Mouse (Mus musculus) A20 (cell line): ENCODE results near the gene Natd1.

ENCODE experiments used
- DNase-seq: peaks from one replicate; pipeline ENCODE4 v3.0.0-alpha.2; 2011; ENCODE audit warnings: low read depth, low spot score

Gene Natd1

DNA sequence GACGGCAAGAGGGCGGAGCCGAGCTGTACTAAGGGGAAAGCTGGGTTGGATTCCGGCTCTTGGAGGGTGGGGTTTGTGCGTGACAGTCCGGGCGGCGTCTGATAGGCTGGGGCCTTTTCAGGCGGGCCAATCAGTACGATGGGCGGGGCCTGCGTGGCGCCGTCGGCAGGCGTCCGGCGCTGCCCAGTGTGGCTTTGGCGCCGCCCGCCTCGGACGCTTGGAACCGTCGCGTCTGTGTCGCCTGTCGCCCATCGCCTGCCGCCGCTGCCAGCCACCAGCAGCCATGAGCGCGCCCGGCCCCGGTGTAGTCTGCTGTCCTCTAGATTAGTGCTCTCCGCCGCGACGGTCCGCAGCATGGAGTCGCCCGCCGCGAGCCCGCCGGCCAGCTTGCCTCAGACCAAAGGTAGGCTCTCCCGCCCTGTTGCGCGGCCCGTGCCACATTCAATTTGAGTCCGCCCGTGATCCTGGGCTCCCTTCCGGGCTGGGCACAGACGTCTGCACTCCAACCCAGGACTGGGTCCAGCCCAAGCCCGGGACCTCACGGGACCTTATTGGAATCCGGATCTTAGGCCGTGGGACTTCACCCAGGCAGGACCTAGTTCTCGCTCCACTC is 17.4 kb upstream of the Natd1 start, which contains the start of gene Map2k3:
TSS of gene Map2k3 (plus strand) at position 165 of the 613 bp plus-strand sequence.
- peak; percentile 96 for DNase-seq

DNA sequence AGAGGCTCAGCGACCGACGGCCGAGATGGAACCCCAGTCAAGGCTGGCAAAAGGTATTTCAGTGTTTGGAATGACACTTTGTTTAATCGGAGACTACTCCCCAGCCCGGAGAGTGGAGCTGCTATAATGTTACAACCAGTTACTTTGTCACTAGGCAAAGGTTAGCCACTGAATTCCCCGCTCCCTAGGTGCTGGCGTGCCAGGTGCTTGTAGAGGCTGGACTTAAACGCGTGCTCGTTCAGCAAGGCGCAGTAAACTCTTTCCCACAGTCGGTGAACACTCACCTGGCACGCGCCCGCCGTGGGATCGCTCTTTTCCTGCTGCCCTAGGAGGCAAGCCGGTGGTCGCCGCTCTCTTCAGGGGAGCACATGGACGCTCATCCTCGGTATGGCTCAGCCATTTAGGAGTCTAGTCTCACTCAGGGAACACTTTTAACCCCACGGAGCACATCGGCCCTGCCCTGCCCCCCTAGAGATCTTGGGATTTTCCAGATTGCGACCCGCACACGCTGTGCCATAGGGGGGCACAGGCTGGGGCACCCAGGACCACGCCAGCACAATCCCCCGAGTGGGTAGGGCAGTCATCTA is 16.8 kb upstream of the Natd1 start:
- DNase-seq: no peak

DNA sequence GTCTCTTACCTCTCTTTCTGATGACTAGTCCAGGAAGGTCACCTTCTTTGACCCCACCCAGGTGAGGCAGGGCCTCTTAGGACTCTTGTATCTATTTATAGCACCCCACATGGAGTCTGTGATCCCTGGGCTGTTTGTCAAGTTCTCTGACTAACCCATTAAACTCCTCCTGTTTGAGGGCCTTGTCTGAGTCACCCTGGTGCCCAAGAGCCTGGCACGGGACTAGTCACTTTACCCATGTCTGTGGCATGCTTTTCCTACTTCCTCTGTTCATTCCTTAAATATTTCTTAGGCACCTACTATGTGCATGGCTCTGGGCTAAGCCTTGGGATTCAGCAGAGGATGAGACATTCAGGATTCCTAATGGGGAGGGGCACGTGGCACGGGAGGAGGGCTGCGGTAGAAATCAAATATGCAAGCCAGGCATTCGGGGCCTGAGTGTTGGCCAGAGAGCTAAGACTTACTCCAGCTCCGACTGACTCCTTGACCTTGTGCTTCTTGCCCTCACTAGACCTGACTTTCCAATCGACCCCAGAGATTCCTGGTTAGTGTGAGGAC is 16.3 kb upstream of the Natd1 start:
- no peak for DNase-seq

DNA sequence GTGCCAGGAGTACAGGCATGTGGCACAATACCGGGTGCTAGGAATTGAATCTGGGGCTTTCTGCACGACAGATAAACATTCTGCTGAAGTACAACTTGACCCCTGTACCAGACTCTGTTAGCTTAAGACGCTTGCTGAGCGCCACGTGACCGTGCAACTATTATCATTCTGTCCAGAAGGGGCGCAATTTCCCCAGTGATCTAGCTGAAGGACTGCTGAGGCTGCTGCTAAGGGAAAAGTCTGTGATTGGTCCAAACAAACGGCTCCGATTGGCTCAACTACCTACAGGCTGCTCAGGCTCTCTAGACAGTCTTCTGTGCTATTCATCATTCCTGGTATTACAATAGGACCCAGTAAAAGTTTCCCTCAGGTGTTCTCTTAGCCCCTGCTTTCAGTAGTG is 12.7 kb upstream of the Natd1 start:
- DNase-seq: peak; percentile 91

DNA sequence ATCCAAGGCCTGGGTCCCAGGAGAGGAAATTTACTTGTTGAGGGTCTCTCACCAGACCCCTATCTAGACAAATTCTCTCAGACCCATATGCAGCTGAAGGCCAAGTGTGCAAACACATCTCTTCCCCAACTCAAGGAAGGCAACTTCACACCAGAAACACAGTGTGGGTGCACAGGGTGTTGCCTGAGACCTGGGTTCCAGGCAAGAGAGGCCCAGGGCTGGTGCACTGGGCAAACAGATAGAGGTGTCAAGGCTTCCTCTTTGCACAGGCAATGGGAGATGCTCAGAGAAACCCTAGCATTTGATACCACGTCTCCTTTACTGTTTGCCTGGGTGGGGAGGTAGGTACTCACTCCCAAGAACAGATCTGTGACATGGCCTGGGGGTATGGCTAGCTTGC is 10.4 kb upstream of the Natd1 start:
- no peak for DNase-seq

DNA sequence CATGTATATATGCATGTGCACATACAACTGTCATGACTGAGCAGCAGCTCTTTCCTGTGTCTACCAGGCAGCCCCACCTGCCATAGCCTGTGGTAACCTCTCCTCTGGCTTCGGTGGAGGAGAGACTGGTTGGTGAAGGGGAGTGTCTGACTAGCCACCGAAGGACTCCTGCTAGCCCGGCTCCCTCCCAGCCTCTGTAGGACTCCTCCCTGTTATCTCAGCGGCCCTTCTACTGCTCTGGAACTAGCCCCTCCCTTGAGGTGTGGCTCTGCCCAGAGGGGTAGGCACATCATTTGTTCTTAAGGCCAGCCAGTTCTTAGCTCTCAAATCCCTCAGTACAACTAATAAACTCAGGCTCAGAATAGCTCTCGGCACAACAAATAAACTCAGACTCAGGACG is 9.9 kb upstream of the Natd1 start:
- no peak for DNase-seq

DNA sequence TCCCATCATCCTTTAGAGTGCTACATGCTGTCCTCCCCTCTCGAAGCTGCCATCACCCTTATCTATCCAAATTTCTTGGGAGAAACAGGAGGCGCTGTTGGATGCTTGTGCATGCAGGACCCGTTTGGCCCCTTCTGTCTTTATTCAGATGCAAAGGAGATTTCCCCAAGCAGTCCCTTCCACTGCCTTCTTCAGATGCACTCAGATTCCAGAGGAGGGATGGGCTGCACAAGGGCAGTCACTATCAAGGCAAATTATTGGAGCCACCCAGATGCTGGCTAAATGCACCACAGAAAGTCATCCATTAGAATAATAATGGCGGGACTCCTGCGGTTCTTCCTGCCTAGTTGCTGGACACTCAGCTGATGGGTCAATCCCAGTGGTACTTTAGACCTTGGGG is 8.4 kb upstream of the Natd1 start:
- DNase-seq: no peak

DNA sequence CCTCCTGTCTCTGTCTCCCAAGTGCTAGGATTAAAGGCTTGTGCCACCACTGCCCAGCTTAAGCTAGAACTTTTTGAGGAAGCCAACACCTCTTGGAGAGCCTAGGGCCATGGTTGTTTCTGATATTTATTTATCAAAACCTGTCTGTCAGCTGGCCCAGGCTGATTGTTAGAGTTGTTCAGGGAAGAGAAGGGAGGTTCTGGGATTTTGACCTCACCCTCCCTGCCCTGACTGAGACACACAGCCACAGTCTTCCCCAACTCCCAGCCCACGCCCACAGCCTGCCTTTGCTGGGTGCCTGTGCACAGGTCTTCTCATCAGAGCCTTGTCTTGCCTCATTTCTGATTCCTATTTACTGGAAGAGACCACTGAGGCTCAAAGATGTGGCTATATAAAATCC is 7.6 kb upstream of the Natd1 start:
- no peak for DNase-seq

DNA sequence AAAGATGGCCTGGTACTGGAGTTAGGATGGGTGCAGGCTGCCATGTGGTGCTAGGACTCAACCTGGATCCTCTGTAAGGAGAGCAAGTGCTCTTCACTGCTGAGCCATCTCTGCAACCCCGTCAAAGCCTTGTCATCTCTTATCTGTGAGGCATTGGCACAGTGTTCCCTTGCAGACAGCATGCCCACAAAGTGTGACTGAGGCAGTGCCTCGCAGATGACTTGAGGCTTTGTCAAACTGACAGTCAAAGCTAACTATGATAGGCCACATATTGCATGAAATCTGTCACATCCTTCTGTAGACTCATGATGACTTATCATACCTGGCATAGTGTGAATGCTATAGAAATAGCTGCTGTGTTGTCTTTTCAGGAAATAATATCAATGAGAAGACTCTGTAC is 5.5 kb upstream of the Natd1 start:
- no peak for DNase-seq

DNA sequence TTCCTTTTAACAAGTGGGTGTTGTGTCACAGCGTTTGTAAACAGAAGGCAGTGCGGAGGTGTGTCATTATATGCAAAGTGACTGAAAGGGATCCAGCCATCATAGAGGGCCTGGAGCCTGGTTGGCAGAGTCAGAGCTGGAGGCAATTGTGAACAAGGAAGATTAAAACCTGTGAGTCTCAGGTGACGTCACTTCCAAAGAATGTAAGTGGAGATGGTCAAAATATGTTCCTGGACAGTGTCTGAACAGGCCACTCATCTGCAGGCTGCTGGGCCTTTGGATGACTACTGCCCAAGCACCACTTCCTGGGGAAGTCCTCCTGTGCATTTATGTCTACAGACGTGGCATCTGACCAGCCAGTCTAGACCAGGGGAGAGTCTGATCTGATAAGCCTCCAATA is 651 bp upstream of the Natd1 start:
- no peak for DNase-seq

DNA sequence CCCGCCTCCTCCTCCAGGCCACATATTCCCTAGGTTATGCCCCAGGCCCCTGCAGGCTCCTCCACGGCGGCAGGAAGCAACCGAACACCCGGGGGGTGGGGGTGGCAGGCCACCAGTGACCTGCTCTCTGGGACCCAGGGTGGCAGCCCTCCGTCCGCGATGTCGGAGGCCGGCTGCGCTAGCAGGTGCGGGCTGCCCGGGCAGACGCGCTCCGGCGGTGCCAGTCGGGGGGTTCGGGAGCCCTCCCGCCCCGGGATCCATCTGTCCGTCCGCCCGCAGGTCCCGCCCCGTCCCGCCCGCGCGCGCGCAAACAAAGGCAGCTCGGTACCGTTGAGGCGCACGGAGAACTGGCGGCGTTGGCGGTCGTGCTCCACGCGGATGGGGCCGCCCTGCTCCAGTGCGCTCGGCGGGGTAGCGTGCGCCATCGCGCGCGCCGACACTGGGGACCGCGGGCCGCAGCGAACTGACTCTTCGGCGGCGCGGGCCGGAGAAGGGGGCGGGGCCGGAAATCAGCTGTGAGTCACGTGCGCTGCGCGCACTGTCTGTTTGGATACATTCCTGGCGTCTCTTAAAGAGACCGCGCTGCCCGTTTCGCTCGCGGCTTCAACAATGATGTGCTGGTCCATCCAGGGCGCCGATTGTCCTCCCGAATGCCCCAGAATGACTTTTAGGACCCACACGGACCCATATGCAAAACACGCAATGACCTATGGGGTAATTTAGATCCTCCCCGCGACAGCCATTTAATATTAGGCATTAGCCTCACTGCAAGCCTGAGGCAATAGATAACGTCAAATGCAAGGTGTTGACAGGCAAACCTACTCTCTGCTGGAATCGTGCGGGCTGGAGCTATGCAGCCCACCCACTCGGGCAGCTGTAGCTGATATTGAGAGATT is 1.0 kb downstream of the Natd1 start:
- peak; percentile 91 for DNase-seq

DNA sequence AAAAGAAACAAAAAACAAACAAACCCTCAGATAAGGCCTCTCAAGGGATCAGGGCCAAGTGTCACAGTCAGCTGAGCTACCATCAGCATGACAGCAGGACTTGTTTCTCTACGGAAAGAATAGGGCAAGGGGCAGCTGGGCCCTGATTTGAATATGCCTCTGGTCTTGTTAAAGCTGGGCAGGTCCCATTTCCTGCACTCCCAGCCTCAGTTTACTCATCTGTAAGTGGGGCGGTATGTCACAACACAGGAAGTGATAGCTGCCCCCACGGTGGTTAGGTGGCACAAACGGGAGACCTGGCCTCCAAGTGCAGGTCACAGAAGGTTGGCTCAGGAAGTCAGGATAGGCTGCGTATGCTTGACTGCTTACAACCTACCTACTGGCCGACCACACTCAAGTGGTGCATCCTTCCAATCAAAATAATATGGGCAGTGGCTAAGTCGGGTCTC is 2.0 kb downstream of the Natd1 start:
- DNase-seq: peak; percentile 59

DNA sequence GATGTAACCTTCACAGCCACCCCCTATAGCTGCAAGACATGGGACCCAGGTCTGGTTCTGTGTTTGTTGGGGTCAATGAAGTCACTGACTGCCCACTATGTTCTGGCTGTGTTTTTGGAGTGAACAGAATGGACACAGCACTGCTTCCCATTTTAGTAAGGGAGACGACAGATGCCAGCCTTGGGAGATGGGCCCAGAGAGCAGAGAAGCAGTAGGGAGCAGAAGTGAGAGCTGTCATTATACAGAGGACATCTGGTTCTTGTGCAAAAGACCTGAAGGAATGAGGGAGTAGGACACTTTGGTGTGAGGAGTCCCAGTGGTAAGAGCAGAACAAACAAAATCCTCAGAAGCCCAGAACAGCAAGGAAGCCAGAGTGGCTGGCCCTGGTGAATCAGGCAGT is 4.9 kb downstream of the Natd1 start:
- DNase-seq: no peak

DNA sequence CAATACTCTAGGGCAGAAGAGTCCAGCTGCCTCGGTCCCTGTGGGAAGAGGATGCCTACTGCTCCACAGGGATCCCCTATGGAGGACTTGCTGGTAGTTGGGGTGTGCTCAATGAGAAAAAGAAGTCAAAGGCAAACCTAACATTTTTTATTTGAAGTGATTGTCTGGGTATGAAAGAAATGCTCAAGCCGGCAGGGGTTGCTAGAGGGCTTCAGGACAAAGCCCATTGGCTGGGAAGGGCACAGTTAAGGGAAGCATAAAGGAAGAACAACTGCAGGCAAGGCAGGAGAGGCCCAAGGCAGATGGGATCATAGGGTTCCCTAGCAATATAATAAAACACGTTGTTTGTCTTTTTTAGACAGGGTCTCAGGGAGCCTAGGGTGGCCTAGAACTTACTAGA is 6.5 kb downstream of the Natd1 start:
- DNase-seq: no peak

DNA sequence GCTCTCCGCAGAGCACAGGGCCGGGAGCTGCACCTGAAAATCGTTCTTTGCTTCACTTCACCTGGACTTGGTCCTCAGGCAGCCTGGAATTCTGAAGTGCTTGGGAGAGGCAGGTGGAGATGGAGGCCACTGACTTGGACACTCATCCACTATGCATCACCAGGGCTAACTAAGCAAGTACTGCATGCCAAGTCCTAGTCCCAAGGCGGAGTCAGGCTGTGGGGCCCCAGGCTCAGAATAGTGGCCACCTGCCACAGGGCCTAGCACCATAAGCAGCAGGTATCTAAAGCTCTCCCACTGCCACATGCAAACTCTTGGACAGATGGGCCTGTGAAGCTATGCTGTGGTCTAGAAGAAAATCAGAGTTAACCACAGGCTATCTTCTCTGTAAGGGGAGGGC is 8.1 kb downstream of the Natd1 start:
- DNase-seq: no peak

DNA sequence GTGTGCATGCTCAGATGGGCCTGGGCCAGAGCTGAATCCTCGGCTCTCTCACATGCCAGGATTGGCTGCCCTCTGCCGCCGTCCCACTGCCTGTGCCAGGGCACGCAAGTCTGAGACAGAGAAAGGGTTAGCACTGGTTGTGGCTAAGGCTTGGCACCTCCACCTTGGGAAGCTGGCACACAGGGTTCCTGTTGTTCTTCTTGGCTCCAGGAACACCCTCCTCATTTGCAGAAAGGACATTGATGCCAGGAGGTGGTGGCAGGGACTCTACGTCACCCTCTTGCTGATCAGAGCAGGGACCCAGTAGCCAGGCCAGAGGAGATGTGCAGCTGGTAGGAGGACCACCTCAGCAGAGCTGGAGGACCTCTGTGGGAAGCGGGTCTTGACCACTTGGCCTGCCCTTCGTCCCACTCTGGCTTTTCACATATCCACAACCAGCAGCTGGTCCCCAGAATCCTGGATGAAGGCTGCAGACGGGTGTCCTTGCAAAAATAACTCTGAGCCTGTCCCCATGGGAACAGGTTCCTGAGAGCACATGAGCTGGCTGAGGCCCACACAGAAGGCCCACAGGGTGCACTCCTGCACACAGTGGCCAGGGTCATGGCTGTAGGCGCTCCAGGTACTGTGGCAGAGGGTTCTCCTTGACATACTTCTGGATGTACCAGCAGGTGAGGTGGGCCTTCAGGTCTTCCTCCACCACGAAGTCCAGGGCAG is 9.0 kb downstream of the Natd1 start:
- no peak for DNase-seq

DNA sequence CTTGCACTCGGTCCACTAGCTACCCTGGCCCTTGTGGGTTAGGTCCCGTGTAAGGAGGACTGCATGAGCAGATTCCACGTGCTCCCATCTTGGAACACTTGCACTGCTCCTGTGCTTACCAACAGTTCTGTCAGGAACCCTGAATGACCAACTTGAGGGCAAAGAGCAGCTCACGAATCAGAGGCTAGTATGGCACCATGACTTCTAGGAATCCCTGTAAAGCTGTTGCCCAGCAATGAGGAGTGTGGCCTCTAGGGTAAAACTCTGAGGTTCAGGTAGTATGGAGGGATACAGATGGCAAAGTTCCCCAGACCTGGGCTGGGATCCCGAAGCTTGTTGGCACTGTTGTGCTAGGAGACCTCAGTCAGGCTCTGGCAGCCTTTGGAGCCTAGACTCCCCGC is 10.9 kb downstream of the Natd1 start:
- DNase-seq: no peak

DNA sequence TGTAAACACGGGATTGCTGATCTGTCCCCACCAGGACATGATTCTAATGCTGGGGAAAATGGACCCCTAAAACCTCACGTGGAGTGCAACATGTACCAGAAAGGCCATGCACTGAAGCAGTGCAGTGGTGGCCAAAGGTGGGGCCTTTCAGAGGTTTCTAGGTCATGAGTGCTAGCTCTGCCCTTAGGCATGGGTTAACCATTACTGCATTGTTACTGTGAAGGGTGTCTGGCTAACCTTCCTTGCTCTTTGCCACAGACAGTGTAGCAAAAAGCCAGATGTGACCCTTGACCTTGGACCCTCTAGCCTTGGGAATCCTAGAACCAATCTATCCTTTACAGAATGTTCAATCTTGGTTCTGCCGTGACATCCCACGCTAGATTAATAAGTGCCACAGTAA is 12.1 kb downstream of the Natd1 start:
- DNase-seq: no peak

DNA sequence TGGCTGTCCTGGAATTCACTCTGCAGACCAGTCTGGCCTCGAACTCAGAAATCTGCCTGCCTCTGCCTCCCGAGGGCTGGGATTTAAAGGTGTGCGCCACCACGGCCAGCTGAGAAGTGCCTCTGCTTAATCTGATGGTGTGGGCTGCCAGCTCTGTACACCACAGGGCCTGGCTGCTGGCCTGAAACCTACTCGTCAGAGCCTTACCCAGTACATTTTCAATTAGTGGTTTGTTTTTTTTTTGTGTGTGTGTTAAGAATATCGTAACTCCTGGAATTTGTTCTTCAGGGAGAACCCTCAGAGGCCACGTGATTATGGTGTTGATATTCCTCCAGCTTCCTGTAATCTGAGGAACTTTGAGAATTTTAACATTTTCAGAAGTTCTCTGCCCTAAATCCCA is 12.5 kb downstream of the Natd1 start:
- no peak for DNase-seq

DNA sequence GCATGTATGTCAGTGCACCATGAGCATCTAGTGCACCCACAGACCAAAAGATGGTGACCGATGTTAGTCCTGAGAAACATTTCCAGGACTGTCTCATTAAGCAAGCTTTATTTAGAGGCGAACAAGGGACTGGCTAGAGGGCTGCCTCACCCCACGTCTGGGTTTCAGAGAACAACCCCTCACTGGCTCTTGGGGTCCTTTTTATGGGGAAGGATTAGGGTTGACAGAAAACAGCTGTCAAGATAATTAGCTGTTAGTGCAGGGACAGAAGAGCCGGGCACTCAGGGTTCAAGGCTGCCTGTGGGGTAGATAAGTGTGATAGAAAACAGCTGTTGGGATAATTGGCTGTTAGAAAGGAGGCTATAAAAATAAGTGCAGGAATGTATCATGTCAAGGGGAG is 18.6 kb downstream of the Natd1 start:
- no peak for DNase-seq

DNA sequence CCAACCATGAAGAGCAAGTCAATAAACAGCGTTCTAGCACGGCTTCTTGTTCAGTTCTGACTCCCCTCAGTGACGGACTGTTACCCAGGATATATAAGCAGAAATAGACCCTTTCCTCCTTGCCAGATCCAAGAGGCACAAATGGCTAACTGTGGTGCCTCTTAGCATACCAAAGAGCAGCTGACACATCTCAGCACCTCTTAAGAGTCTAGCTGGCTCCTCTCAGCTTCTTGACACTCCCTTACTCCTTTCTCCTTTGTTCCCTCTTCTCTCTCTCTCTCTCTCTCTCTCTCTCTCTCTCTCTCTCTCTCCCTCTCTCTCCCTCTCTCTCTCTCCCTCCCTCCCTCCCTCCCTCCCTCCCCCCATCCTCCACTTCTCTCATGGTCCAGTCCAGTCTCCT is 23.8 kb downstream of the Natd1 start:
- DNase-seq: no peak

DNA sequence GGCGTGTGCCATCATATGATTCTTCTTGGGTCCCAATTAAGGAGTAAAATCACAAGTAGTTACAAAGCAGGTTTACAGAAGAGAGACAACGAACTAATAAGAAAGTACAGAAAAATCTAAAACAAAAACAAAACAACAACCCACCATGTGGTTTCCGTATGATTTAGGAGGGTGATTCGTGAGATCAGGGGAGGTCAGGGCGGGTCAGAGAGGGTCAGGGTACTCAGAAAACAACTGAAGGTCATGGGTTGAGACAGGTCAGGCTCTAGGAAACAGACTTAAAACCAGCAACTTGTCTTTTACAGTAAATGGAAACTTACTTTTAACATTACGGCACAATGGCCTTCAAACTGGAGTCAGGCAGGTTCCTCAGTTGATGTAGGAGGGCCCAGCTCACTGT is 24.3 kb downstream of the Natd1 start:
- DNase-seq: no peak
